Mouse (Mus musculus) mouse embryonic stem cell (cell line): ENCODE data around the gene Sfxn2.

ENCODE experiments used
- in situ Hi-C, 2 experiments: fragments of 300-500 bp; cut with MboI; formaldehyde crosslinking; loops; 1 replicate in 1 of 2; 3 replicates in 1 of 2; pipeline ENCODE4 v1.14.3; 2019 to 2020; ENCODE audit warnings: low sequenced_read_pairs in 2 of 2, low pct_unique_long_range_greater_than_20kb in 1 of 2, mixed read lengths in 1 of 2; ENCODE audit not compliant: unreplicated experiment in 1 of 2

Gene Sfxn2

GRCm38 (mm10) chr19:46644793-46645602 lies 71.8 kb downstream of the Sfxn2 start:
- in situ Hi-C loops, result no loop called here

GRCm38 (mm10) chr19:46646041-46646481 lies 72.9 kb downstream of the Sfxn2 start:
- in situ Hi-C loops, result no loop called here

GRCm38 (mm10) chr19:46647254-46647653 lies 74.1 kb downstream of the Sfxn2 start:
- in situ Hi-C loops, result no loop called here
